In genomic region chr8:111062072-111062757, GRCm38 (mm10) we compare ENCODE assay signal across 8 mouse cellular contexts. TPM values are rescaled to one million over a fixed set of nuclear protein-coding genes. Genes with fewer than 3 reads are reported as not detected.
DNase-seq lines count a peak whose midpoint lies in the region.

No protein-coding gene starts in this region.

- DNase-seq in adrenal gland, adult (ENCODE audit: inconsistent age in 2 of 2, low spot score in 1 of 2), result peak; percentile 88 to 97
- DNase-seq in embryo, embryonic 10 days (ENCODE audit: low spot score), result peak; percentile 91
- peak; percentile 83 for DNase-seq in gastrocnemius, postnatal 10 days
- DNase-seq in induced T-regulatory cell, adult 2 months (ENCODE audit: low read depth), result peak; percentile 80
- DNase-seq in left cerebral cortex, adult 9 months (ENCODE audit: low spot score in 2 of 2), result peak; percentile 79 to 96
- DNase-seq in right cerebral cortex, adult 2 months (ENCODE audit: low spot score in 2 of 2), result peak; percentile 98 to 99
- peak; percentile 47 for DNase-seq in urinary bladder, postnatal 10 days (ENCODE audit: low spot score)

- peaks cover 61% of the 10 kb centered on the region for H3K4me1 ChIP-seq in megakaryocyte, embryonic 14.5 days

- H3K27me3 ChIP-seq in megakaryocyte, embryonic 14.5 days (replicated peaks), result peaks cover 35% of the 10 kb centered on the region

- no peaks in the 10 kb centered on the region for H3K9me3 ChIP-seq in megakaryocyte, embryonic 14.5 days

- peak overlapping the region; percentile 94 for H3K4me3 ChIP-seq in megakaryocyte, embryonic 14.5 days (replicated peaks)

- H3K36me3 ChIP-seq in megakaryocyte, embryonic 14.5 days (replicated peaks; ENCODE audit: low read length), result peaks cover 3% of the 10 kb centered on the region

RNA-seq across cellular contexts. Expression of gene Exosc6, which starts 6.1 kb away (rescaled TPM):
- not detected for total RNA-seq in gastrocnemius, postnatal 10 days (2021)
- polyA plus RNA-seq in megakaryocyte, embryonic 14.5 days (2012; ENCODE audit: insufficient read depth, low replicate concordance), result 17.8 and 46.3 TPM in 2 replicates

RNA-seq across cellular contexts. Expression of gene Aars, which starts 29.3 kb away (rescaled TPM):
- 10 to 100 TPM; 41.5 to 53.4 TPM for total RNA-seq in gastrocnemius, postnatal 10 days (2021)
- polyA plus RNA-seq in megakaryocyte, embryonic 14.5 days (2012; ENCODE audit: insufficient read depth, low replicate concordance), result 29.9 and 34.3 TPM in 2 replicates

RNA-seq across cellular contexts. Expression of gene Clec18a, which starts 30.0 kb away (rescaled TPM):
- 1 to 10 TPM in 1 of 2 experiments, under 1 TPM in 1; 0.63 to 1.0 TPM for total RNA-seq in gastrocnemius, postnatal 10 days (2021)
- not detected in 2 replicates for polyA plus RNA-seq in megakaryocyte, embryonic 14.5 days (2012; ENCODE audit: insufficient read depth, low replicate concordance)

RNA-seq across cellular contexts. Expression of gene Ddx19b, which starts 30.7 kb away (rescaled TPM):
- total RNA-seq in gastrocnemius, postnatal 10 days (2021), result 10 to 100 TPM in 1 of 2 experiments, 1 to 10 TPM in 1; 9.9 to 10.4 TPM
- 1.1 TPM in 1 of 2 replicates, not detected in the other for polyA plus RNA-seq in megakaryocyte, embryonic 14.5 days (2012; ENCODE audit: insufficient read depth, low replicate concordance)

RNA-seq across cellular contexts. Expression of gene Pdpr, which starts 32.2 kb away (rescaled TPM):
- 10 to 100 TPM; 52.9 to 67.6 TPM for total RNA-seq in gastrocnemius, postnatal 10 days (2021)
- polyA plus RNA-seq in megakaryocyte, embryonic 14.5 days (2012; ENCODE audit: insufficient read depth, low replicate concordance), result 0.89 and 1.00 TPM in 2 replicates

Comparison
In these comparisons a context has a peak if more than half of its experiments do, and no peak if none do; other contexts are left out.
1. Peak in every context shown above with its lines: DNase-seq and H3K4me3 ChIP-seq.
2. DNase-seq: peak in every context shown above with its lines; median percentile 98 in right cerebral cortex, adult 2 months; 92 in adrenal gland, adult; 91 in embryo, embryonic 10 days; 88 in left cerebral cortex, adult 9 months; 83 in gastrocnemius, postnatal 10 days; 80 in induced T-regulatory cell, adult 2 months; 47 in urinary bladder, postnatal 10 days.